Mouse (Mus musculus) thymus, adult 2 months (tissue): ENCODE data around the gene Spaca9.

Experiments
- CTCF ChIP-seq: fragments of 200-500 bp; IDR thresholded peaks from 2 replicates; pipeline ENCODE4 v1.5.1; 2012; ENCODE audit warnings: mild to moderate bottlenecking, control low read depth, low read length, moderate library complexity, borderline replicate concordance; ENCODE audit not compliant: control insufficient read depth, poor library complexity, insufficient read depth; ENCODE audit errors: extremely low read depth
- POLR2A ChIP-seq: fragments of 200-500 bp; IDR thresholded peaks from 2 replicates; pipeline ENCODE4 v1.6.1; 2012; ENCODE audit warnings: mild to moderate bottlenecking, low read length, control low read depth, moderate library complexity; ENCODE audit not compliant: control insufficient read depth, poor library complexity, insufficient read depth; ENCODE audit errors: extremely low read depth

DNA sequence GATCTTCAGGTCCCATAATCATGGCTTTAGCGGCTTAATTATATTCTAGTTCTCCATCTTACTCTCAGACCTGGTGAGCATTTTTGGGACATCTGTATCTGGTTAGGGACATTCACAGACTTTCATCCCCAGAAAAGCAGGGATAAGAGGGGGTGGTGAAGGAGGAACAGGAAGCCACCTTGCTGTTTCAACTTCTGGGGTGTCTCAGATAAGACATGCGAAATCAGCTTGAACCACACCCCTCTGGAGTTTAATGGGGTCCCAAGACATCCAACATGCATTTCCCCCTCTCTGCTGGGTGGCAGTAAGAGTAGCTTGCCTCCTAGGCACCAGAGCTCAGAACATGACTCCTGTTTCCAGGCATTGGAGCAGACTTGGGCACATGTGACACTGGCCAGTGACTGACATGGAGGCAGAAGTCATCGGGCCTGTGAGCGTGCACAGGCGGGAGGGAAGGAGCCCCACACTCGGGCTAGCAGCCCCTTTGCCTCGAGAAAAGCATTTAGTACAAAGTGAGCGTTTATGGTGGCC lies 6.6 kb upstream of the Spaca9 start:
- TF ChIP-seq CTCF (no peak), POLR2A (no peak)
